Mouse (Mus musculus) cerebellum, adult 11-12 months (tissue): Measurements from ENCODE around the gene Map3k3.
"Not testable (repeated sequence)": the region's sequence is repeated elsewhere in the genome, so short reads cannot be mapped to it uniquely, and the experiment has no call there.

Experiments used
- DNase-seq: peaks from one replicate; pipeline ENCODE4 v3.0.0; 2022

Gene Map3k3

DNA sequence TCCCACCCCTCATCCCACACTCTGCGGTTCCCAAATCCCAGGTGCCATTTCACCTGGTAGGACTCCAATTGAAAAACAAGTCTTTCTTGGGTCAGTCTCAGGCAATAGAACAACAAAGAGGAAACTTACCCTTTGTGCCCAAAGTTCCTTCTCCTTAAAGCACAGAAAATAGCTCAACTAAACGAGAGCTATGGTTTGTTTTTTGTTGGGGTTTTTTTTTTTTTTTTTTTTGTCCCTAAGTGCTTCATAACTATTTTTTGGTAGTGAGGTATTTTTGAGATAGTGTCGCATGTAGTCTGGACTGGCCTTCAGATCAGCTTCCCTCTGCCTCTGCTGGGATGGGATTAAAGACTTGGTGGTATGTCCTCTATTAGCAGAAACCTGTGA, 109.7 kb downstream of the Map3k3 start:
- no peak for DNase-seq

DNA sequence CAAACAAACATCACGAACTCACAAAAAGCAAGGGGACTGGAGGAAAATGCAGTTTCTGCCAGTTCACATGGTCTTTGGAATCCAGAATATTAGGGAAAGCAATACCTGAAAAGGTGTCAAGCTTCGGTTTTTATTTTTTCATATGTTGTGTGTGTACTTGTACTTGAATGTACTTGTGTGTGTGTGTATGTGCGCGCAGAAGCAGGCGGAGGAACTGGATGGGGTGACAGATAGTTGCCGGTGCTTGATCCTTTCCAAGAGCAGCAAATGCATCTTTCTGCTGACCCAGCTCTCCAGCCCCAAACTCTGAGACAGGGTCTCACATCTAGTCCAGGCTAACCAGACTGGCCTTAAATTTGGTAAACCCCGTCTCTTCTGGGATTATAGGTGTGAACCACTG, 110.5 kb downstream of the Map3k3 start:
- DNase-seq = no peak

DNA sequence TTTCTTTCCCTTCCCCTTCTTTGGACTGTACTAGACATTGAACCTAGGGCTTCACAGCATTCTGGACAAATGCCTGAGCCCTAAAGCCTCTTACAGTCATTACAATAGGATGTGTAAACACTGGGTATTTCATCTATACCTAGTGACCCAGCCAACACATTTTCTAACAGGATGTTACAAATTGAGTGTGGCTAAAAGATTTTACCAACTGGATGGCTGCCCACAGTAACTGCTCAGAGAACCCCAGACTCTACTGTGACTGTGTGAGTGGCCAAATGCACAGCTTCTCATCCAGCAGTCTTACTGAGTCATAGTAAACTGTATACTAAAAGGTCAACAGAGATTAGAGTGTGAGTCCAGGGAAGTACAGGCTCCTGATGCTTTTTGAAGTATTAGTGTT, 110.9 kb downstream of the Map3k3 start:
- no peak for DNase-seq

GRCm38 (mm10) chr11:106198277-106198676, 113.9 kb downstream of the Map3k3 start:
- DNase-seq = no peak

- DNase-seq = not testable (repeated sequence)
Observed at GRCm38 (mm10) chr11:106199997-106200396, 115.6 kb downstream of the Map3k3 start.

GRCm38 (mm10) chr11:106200756-106201155, 116.3 kb downstream of the Map3k3 start:
- DNase-seq = no peak

GRCm38 (mm10) chr11:106201337-106202122, 117.1 kb downstream of the Map3k3 start:
- no peak for DNase-seq

DNA sequence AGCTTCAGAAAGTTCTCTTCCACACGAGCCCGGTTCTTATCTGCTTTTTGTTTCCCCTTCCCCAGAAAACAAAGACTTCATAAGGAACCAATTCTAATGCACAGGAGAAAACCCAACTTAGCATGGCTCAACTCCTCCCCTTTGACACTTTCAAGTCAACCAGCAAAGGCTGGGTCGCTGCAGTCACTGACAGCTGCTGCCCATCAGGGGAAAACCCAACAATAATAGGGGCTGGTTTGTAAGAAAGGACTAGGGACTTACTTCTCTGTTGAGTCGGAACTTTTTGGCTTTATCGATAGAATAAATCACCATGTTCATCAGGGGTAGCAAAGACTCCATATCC, 117.7 kb downstream of the Map3k3 start, which contains the start of gene Strada:
Gene Strada, minus strand, starts transcription at position 46 of the 343 bp plus-strand sequence.
- DNase-seq = no peak
